Mouse (Mus musculus) hematopoietic multipotent progenitor cell, adult 10-12 weeks (in vitro differentiated cells): ENCODE measurements around the gene Hist1h3f. TPM values are rescaled to one million over a fixed set of nuclear protein-coding genes. Genes with fewer than 3 reads are reported as not detected.

Experiments used
- polyA plus RNA-seq: library from polyadenylated mRNA; stranded (reverse); fragments of >175 nt; gene quantifications from 2 replicates; pipeline ENCODE4 v1.2.3, GENCODE M21; 2012; ENCODE audit warnings: low replicate concordance

Hist1h3f gene
- polyA plus RNA-seq = 2.4 and 2.8 TPM in 2 replicates

GRCm38 (mm10) chr13:23543965-23544786 is at the start of gene Hist1h3f:
Gene Hist1h3f (plus strand): TSS chr13:23544052.

GRCm38 (mm10) chr13:23530901-23531875 is 12.7 kb upstream of the Hist1h3f start, which contains the start of gene Hist1h4h:
Gene Hist1h4h (plus strand): TSS chr13:23531050.

GRCm38 (mm10) chr13:23533560-23534367 is 10.1 kb upstream of the Hist1h3f start, which contains the start of gene Hist1h2af:
Gene Hist1h2af (plus strand): TSS chr13:23533906.

GRCm38 (mm10) chr13:23535137-23536075 is 8.4 kb upstream of the Hist1h3f start, which contains the start of gene Hist1h3g:
Gene Hist1h3g (plus strand): TSS chr13:23535422.

GRCm38 (mm10) chr13:23542999-23543607 is 749 bp upstream of the Hist1h3f start, which contains the start of gene Hist1h2bh:
Gene Hist1h2bh (minus strand): TSS chr13:23543392.

GRCm38 (mm10) chr13:23551146-23551834 is 7.4 kb downstream of the Hist1h3f start, which contains the start of gene Hist1h4f:
Gene Hist1h4f (minus strand): TSS chr13:23551648.

GRCm38 (mm10) chr13:23552962-23553361 is 9.1 kb downstream of the Hist1h3f start, which contains the start of gene Hist1h1d:
Gene Hist1h1d (plus strand): TSS chr13:23553262.

GRCm38 (mm10) chr13:23561883-23562659 is 18.2 kb downstream of the Hist1h3f start, which contains the start of gene Hist1h3e:
Gene Hist1h3e (minus strand): TSS chr13:23562369.

GRCm38 (mm10) chr13:23571022-23571503 is 27.2 kb downstream of the Hist1h3f start, which contains the start of the genes Hist1h2ae and Hist1h2bg:
Gene Hist1h2ae (minus strand): TSS chr13:23571220.
Gene Hist1h2bg (plus strand): TSS chr13:23571396.

GRCm38 (mm10) chr13:23573898-23574524 is 30.2 kb downstream of the Hist1h3f start, which contains the start of the genes Hist1h2bf and Hist1h2ad:
Gene Hist1h2bf (minus strand): TSS chr13:23574196.
Gene Hist1h2ad (plus strand): TSS chr13:23574381.

GRCm38 (mm10) chr13:23575271-23575851 is 31.5 kb downstream of the Hist1h3f start, which contains the start of gene Hist1h3d:
Gene Hist1h3d (plus strand): TSS chr13:23575763.

GRCm38 (mm10) chr13:23581408-23582218 is 37.8 kb downstream of the Hist1h3f start, which contains the start of gene Hist1h4d:
Gene Hist1h4d (plus strand): TSS chr13:23581598.

